Mouse (Mus musculus): ENCODE measurements around the gene Gm10974. TPM values are rescaled to one million over a fixed set of nuclear protein-coding genes. Genes with fewer than 3 reads are reported as not detected.

The Gm10974 gene
- polyA plus RNA-seq, 1 experiment from 2014 or later, result not detected

DNA sequence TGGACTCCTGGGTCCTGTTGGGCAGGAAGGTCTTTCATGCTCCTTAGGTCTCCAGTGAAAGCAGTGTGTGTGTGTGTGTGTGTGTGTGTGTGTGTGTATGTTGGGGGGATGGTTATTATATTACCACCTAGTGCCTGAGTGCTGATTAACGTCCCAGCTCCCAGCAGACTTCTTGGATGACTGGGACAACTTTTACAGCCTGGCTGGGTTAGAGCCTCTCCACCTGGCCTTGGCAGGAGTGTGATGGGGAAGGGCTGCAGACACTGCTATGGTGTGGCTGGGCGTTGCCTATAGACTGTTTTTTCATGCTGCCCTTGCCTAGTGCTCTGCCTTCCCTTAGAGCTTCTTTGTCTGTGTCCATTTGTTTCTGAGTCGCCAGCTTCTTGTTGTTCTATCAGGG is 25.7 kb upstream of the Gm10974 start:
- no peaks in the 10 kb centered on the region for H3K9me3 ChIP-seq (replicated peaks)
- no peak overlapping the region for H3K4me2 ChIP-seq
- 0 out of 2 replicates have a peak, but pooled peaks cover 4% of the 10 kb centered on the region for H3K4me1 ChIP-seq (replicated peaks)
- 53% methylated on average over 3 of the region's 3 CpGs for WGBS (ENCODE audit: insufficient replicate concordance)
- ATAC-seq (ENCODE audit: insufficient read depth), result no peak
- no peak overlapping the region for H3K27ac ChIP-seq (replicated peaks)
- H3K9ac ChIP-seq, result no peak overlapping the region
- no peaks in the 10 kb centered on the region for H3K27me3 ChIP-seq
- H3K4me3 ChIP-seq (replicated peaks), result no peak overlapping the region
- H3K36me3 ChIP-seq (replicated peaks), result no peaks in the 10 kb centered on the region

DNA sequence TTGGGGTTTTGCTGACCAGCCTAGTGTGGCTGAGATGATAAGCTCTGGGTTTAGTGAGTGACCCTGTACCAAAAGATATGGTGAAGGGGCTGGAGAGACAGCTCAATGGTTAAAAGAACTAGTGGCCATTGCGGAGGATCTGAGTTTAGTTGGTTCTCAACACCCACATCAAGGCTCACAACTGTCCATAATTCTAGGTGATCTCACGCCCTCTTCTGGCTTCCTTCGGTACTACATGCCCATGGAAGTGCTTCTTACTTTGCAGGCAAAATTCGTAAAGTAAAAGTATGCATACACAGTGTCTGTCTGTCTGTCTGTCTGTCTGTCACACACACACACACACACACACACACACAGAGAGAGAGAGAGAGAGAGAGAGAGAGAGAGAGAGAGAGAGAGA is 23.4 kb upstream of the Gm10974 start:
- WGBS (ENCODE audit: insufficient replicate concordance), result 40% methylated on average over 4 of the region's 4 CpGs
- Histone ChIP-seq H3K9me3 (replicated peaks) (no peaks in the 10 kb centered on the region), H3K27ac (replicated peaks) (no peak overlapping the region), H3K9ac (no peak overlapping the region), H3K27me3 (no peaks in the 10 kb centered on the region), H3K4me2 (no peak overlapping the region), H3K4me3 (replicated peaks) (no peak overlapping the region), H3K36me3 (replicated peaks) (no peaks in the 10 kb centered on the region), H3K4me1 (replicated peaks) (peaks cover 9% of the 10 kb centered on the region; the same call in 1 of the 2 replicates)
- 0 out of 2 replicates have a peak, but pooled peaks have one; percentile 28 for ATAC-seq (ENCODE audit: insufficient read depth)

DNA sequence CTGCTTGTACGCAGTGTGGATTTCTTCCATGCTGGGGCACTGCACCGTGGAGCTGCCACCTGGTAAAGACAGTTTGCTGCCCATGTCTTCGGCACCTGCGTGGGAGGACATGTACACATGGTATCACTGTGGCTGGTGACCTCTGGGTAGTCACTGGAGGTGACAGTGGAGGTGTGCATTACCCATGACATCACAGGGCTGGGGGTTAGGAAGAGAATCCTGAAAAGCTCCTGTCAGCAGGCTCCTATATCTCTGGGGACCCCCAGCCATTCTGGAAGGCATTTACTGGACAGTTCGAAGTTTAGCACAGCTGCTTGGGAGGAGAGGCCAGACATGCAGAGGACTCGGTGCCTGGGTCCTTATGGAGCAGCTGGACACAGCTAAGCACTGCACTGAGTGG is 22.9 kb upstream of the Gm10974 start:
- no peak for ATAC-seq (ENCODE audit: insufficient read depth)
- no peak overlapping the region for H3K4me3 ChIP-seq (replicated peaks)
- no peaks in the 10 kb centered on the region for H3K36me3 ChIP-seq (replicated peaks)
- no peak overlapping the region for H3K9ac ChIP-seq
- no peaks in the 10 kb centered on the region for H3K9me3 ChIP-seq (replicated peaks)
- no peak overlapping the region for H3K4me2 ChIP-seq
- WGBS (ENCODE audit: insufficient replicate concordance), result 69% methylated on average over 6 of the region's 6 CpGs
- H3K27ac ChIP-seq (replicated peaks), result no peak overlapping the region
- H3K27me3 ChIP-seq, result no peaks in the 10 kb centered on the region
- peaks cover 9% of the 10 kb centered on the region; the same call in 1 of the 2 replicates for H3K4me1 ChIP-seq (replicated peaks)

DNA sequence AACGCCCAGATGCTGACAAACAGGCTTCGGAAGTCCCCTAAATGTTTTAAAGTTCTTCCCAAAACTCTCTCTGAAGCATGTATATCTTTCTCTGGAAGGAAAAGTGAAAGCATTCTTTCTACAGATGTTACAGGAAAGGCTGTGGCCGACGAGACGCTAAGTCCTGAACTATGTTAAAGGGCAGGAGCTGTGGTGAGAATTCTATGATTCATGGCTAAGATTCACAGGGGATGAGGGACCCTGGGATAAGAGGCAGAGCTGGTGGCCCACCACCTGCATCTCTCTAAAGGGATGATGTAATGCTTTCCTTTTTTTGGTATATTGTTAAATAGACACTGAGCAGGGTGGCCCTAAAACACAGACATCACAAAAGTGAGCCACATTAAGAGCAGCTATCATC is 22.4 kb upstream of the Gm10974 start:
- H3K36me3 ChIP-seq (replicated peaks), result no peaks in the 10 kb centered on the region
- H3K27ac ChIP-seq (replicated peaks), result no peak overlapping the region
- H3K9ac ChIP-seq, result no peak overlapping the region
- no peak overlapping the region for H3K4me2 ChIP-seq
- peaks cover 9% of the 10 kb centered on the region; the same call in 1 of the 2 replicates for H3K4me1 ChIP-seq (replicated peaks)
- no peak for ATAC-seq (ENCODE audit: insufficient read depth)
- WGBS (ENCODE audit: insufficient replicate concordance), result 70% methylated on average over 5 of the region's 5 CpGs
- no peaks in the 10 kb centered on the region for H3K27me3 ChIP-seq
- H3K4me3 ChIP-seq (replicated peaks), result no peak overlapping the region
- H3K9me3 ChIP-seq (replicated peaks), result no peaks in the 10 kb centered on the region

DNA sequence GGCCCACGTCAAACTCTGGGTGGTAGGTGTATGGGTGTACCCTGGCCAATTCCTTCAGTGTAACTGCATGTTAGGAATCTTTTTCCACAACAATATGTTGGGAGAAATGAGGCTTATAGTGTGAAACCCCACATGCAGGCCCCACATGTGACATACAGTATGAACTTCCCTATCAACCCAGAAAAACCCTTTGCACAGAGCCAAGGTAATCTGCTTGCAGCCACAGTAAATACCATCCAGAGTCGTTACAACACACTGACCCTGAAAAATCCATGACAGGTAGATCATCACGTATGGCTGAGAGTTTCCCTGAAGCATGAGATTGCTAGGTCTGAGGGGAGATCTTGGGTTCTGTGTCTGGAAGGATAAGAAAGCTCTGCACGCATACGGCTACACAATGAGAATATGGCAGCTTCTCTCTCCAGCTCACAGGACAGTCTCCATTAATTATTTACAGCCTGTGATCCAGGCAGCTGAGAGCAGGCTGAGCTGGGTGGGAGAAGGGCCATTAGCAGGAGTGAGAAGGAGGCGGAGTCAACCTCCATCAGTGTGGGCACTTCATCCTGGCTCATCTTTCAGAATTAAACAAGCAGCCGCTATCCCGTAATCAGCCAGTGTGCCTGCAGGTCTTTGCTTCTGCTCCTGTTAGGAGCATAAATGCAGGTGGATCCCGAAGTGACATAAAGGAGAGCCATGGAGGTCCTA is 18.6 kb upstream of the Gm10974 start:
- Histone ChIP-seq H3K27me3 (no peaks in the 10 kb centered on the region), H3K27ac (replicated peaks) (no peak overlapping the region), H3K9ac (no peak overlapping the region), H3K4me2 (no peak overlapping the region), H3K36me3 (replicated peaks) (no peaks in the 10 kb centered on the region), H3K4me3 (replicated peaks) (no peak overlapping the region), H3K4me1 (replicated peaks) (peaks cover 4% of the 10 kb centered on the region; the same call in 1 of the 2 replicates), H3K9me3 (replicated peaks) (no peaks in the 10 kb centered on the region)
- 61% methylated on average over 9 of the region's 9 CpGs for WGBS (ENCODE audit: insufficient replicate concordance)
- ATAC-seq (ENCODE audit: insufficient read depth), result peak; percentile 37

DNA sequence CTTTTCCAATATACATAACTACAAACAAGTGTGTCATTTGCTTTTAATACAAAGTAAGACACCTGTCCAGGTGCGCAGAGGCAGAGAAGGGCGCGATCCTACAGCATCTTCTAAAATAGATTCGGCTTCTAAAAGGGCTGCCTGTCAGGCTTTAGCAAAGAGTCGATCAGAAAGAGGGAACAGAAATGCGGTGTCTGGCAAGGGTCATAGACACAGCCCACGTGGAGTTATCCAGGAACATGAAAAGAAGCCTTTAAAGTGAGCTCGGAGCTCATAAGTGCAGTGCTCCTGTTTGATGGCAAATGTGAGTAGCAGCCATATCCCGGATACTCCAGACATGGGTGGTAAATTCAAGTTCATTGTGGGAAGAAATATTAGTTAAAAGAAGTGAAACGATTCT is 17.1 kb upstream of the Gm10974 start:
- WGBS (ENCODE audit: insufficient replicate concordance), result 76% methylated on average over 10 of the region's 10 CpGs
- ATAC-seq (ENCODE audit: insufficient read depth), result no peak
- Histone ChIP-seq H3K9me3 (replicated peaks) (no peaks in the 10 kb centered on the region), H3K27ac (replicated peaks) (no peak overlapping the region), H3K9ac (no peak overlapping the region), H3K4me1 (replicated peaks) (peaks cover 4% of the 10 kb centered on the region; the same call in 1 of the 2 replicates), H3K4me3 (replicated peaks) (no peak overlapping the region), H3K36me3 (replicated peaks) (no peaks in the 10 kb centered on the region), H3K4me2 (no peak overlapping the region), H3K27me3 (no peaks in the 10 kb centered on the region)

DNA sequence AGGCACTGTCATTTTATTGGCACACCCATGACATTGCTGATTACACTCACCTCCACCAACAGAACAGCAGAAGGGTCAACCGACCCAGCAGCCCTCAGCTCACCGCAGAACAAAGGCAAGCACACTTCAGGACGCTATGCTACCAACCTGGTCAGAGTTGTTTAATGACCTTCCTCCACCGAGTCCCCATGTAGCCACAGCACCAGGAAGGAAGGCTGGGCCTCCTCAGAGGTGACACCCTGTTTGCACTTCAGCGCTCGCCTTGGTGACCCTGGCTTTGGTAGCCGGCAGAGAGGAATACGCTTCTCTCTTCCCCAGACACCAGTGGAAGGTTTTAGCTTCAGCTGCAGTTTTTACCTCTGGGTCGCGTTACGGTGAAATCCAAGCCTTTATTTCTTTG is 16.0 kb upstream of the Gm10974 start:
- H3K36me3 ChIP-seq (replicated peaks), result no peaks in the 10 kb centered on the region
- H3K27ac ChIP-seq (replicated peaks), result no peak overlapping the region
- H3K27me3 ChIP-seq, result no peaks in the 10 kb centered on the region
- ATAC-seq (ENCODE audit: insufficient read depth), result no peak
- WGBS (ENCODE audit: insufficient replicate concordance), result 57% methylated on average over 11 of the region's 11 CpGs
- H3K9me3 ChIP-seq (replicated peaks), result no peaks in the 10 kb centered on the region
- H3K4me1 ChIP-seq (replicated peaks), result peaks cover 4% of the 10 kb centered on the region; the same call in 1 of the 2 replicates
- no peak overlapping the region for H3K9ac ChIP-seq
- no peak overlapping the region for H3K4me3 ChIP-seq (replicated peaks)
- H3K4me2 ChIP-seq, result no peak overlapping the region

DNA sequence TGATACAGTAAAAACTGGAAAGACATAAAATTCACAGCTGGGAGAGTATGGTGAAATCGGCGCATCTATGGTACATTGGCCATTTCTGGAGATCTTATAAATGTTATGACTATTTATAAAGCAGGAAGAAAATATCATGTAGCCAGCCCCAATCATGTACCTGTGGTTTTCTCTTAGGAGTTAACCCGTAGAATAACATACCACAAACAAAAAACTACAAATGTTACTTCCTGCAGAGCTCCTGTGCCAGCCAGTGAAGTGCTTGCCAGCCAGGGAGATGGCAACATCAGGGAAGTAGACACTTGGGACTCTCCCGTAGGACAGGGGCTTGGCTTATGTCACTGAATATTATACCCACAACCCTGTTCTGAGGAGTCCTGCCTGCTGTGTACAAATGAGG is 14.6 kb upstream of the Gm10974 start:
- no peak overlapping the region for H3K4me2 ChIP-seq
- H3K9ac ChIP-seq, result no peak overlapping the region
- no peak for ATAC-seq (ENCODE audit: insufficient read depth)
- no peak overlapping the region for H3K27ac ChIP-seq (replicated peaks)
- peaks cover 11% of the 10 kb centered on the region for H3K4me1 ChIP-seq (replicated peaks)
- H3K36me3 ChIP-seq (replicated peaks), result no peaks in the 10 kb centered on the region
- H3K4me3 ChIP-seq (replicated peaks), result no peak overlapping the region
- H3K9me3 ChIP-seq (replicated peaks), result no peaks in the 10 kb centered on the region
- no peaks in the 10 kb centered on the region for H3K27me3 ChIP-seq
- WGBS (ENCODE audit: insufficient replicate concordance), result 62% methylated on average over 4 of the region's 4 CpGs

DNA sequence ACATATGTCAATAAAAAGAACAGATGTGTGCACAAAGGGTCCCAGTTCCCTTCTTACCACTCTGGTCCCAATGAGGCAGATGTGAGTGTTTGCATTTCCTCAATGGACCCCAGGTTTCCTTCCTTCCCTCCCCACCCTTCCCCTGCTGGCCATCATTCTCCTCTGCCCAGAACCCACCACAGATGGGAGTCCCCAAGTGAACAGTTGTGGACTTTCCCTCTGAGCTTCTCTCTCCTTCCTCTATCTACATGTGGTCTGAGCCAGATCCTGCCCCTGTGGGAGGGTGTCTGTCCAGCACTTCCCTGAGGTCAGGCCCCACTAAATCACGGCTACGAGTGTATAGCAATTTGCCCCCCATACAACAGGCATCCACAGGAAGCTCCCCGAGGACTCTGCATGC is 10.8 kb upstream of the Gm10974 start:
- peaks cover 8% of the 10 kb centered on the region for H3K4me1 ChIP-seq (replicated peaks)
- ATAC-seq (ENCODE audit: insufficient read depth), result no peak
- H3K36me3 ChIP-seq (replicated peaks), result 0 out of 2 replicates have a peak, but pooled peaks cover 1% of the 10 kb centered on the region
- H3K27me3 ChIP-seq, result no peaks in the 10 kb centered on the region
- H3K4me3 ChIP-seq (replicated peaks), result no peak overlapping the region
- H3K9ac ChIP-seq, result no peak overlapping the region
- H3K27ac ChIP-seq (replicated peaks), result no peak overlapping the region
- WGBS (ENCODE audit: insufficient replicate concordance), result 52% methylated on average over 3 of the region's 3 CpGs
- H3K4me2 ChIP-seq, result no peak overlapping the region
- no peaks in the 10 kb centered on the region for H3K9me3 ChIP-seq (replicated peaks)

DNA sequence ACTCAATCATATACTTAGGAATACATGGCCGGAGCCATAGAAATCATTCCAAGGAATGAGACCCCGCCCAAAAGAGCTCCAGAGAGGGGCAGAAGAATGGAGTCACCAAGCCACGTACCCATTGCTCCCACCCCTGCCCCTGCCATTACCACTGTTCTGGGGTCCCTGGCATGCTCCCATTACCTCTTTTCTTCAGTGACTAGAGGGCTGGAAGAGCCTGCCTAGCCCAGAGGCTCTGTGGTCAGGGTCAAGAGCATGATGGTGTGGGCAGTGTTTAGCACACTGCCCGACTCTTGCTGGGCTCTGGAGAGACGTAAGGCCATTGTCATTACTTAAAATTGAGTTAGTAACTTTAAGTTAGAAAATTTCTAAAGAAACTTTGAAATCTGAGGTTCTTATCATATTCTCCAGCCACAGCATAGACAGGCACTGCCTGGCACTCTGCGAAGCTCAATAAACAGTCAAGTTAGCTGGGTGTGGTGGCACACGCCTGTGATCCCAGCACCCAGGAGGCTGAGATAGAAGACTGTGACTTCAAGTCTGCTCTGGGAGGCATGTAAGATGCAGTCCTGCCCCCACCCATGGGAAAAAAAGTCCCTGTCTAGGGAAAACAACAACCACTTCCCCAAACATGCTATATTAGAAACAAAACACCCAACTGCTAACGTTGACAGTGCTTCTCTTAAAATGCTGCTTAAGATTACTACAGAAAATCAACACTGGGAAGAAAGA is 9.7 kb upstream of the Gm10974 start:
- Histone ChIP-seq H3K36me3 (replicated peaks) (0 out of 2 replicates have a peak, but pooled peaks cover 8% of the 10 kb centered on the region), H3K4me3 (replicated peaks) (no peak overlapping the region), H3K9ac (no peak overlapping the region), H3K27ac (replicated peaks) (no peak overlapping the region), H3K4me2 (no peak overlapping the region), H3K27me3 (no peaks in the 10 kb centered on the region), H3K4me1 (replicated peaks) (peaks cover 8% of the 10 kb centered on the region), H3K9me3 (replicated peaks) (0 out of 2 replicates have a peak, but pooled peaks cover 4% of the 10 kb centered on the region)
- peak; percentile 70 for ATAC-seq (ENCODE audit: insufficient read depth)
- 51% methylated on average over 8 of the region's 8 CpGs for WGBS (ENCODE audit: insufficient replicate concordance)

DNA sequence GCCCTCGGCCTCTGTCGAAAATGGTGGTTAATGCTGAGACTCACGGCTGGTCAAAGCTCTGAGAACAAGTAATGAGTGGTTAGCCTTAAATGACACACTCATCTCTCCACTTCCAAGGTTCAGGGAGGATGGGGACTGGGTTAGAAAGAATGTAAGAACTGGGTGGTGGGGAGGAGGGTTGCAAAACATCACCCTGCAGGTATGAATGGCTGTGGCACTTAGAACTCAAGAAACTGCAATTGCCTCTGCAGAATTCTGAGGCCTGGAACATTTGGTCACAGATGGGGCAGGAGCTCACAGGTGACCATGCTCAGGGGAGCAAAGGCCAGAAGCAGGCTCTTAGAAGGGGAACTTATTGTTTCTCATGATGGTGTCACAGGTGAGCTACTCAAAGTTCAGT is 7.2 kb upstream of the Gm10974 start:
- no peak overlapping the region for H3K27ac ChIP-seq (replicated peaks)
- H3K4me1 ChIP-seq (replicated peaks), result peaks cover 8% of the 10 kb centered on the region
- no peaks in the 10 kb centered on the region for H3K27me3 ChIP-seq
- 0 out of 2 replicates have a peak, but pooled peaks cover 4% of the 10 kb centered on the region for H3K9me3 ChIP-seq (replicated peaks)
- H3K4me2 ChIP-seq, result no peak overlapping the region
- no peak for ATAC-seq (ENCODE audit: insufficient read depth)
- no peak overlapping the region for H3K9ac ChIP-seq
- 0 out of 2 replicates have a peak, but pooled peaks cover 8% of the 10 kb centered on the region for H3K36me3 ChIP-seq (replicated peaks)
- 73% methylated on average over 3 of the region's 3 CpGs for WGBS (ENCODE audit: insufficient replicate concordance)
- no peak overlapping the region for H3K4me3 ChIP-seq (replicated peaks)

All from liver, embryonic 15.5 days (tissue).